Mouse (Mus musculus) myocyte (in vitro differentiated cells): ENCODE measurements around the gene Tecpr1.

Experiments used
- POLR2A ChIP-seq: IDR thresholded peaks from one replicate; pipeline ENCODE4 v1.6.1; 2011; ENCODE audit warnings: low read depth, mild to moderate bottlenecking, control low read depth, moderate library complexity; ENCODE audit not compliant: insufficient read length
- USF1 ChIP-seq: IDR thresholded peaks from one replicate; pipeline ENCODE4 v1.6.1; 2011; ENCODE audit warnings: low read depth, mild to moderate bottlenecking, control low read depth, moderate library complexity

DNA sequence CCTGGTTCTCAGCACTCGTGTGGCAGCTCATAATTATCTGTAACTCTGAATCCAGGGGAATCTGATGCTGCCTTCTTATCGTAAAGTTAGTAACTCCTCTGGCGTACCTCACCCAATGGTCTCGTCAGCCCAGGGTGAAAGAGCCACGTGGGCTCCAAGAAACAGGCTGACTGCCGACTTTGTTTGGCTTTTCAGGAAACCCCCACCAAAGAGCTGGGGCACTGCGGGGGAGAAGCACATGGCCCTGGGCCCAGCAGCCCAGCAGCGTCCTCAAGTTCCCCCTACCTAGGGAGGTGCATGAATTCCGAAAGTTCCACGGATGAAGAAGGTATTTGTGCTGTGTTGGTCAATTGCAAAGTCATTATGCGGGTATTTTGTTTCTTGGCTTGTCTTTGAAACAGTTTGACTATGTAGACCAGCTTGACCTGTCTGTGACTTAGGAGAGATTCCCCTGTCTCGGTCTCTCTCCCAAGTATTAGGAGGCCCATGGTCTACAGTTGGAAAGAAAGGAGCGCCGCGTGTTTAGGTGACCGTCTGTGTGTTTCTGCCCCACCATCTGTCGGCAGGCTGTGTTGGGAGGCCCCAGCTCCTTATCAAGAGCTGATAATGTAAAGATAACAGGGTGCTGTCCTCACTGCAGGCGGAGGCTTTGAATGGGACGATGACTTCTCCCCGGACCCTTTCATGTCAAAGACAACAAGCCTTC lies 40.7 kb downstream of the Tecpr1 start:
- TF ChIP-seq POLR2A (no peak), USF1 (no peak)
